In genomic region chr6:102833151-102833550, GRCm38 (mm10) we compare ENCODE assay signal across 15 mouse cellular contexts.
DNase-seq lines count a peak whose midpoint lies in the region; ATAC-seq and TF ChIP-seq lines count a peak whose summit lies in the region.
"Had no signal": no experiment of that assay in that cellular context is flagged by ENCODE, and none has a peak within 500 bp of the region (broad histone marks: within the 10 kb centered on the region; RNA-seq: fewer than 3 reads in every experiment).

No protein-coding gene starts in this region.

- no peaks in the 10 kb centered on the region for H3K27me3 ChIP-seq in embryonic facial prominence, embryonic 11.5 days (ENCODE audit: control insufficient read depth, insufficient read depth, low read length)
- H3K27me3 ChIP-seq in embryonic facial prominence, embryonic 10.5 days (replicated peaks; ENCODE audit: low read depth, poor library complexity, severe bottlenecking), result no peaks in the 10 kb centered on the region
- H3K27me3 ChIP-seq in forebrain, embryonic 10.5 days (ENCODE audit: poor library complexity, severe bottlenecking), result no peaks in the 10 kb centered on the region
- no peaks in the 10 kb centered on the region for H3K27me3 ChIP-seq in hindbrain, embryonic 16.5 days (replicated peaks; ENCODE audit: control insufficient read depth, insufficient read depth, low read length)
- no peaks in the 10 kb centered on the region for H3K27me3 ChIP-seq in midbrain, postnatal 0 days (ENCODE audit: insufficient read depth, low read length)
- no peaks in the 10 kb centered on the region for H3K27me3 ChIP-seq in cerebellum, adult 2 months (ENCODE audit: control insufficient read depth, insufficient read depth, low read length)
- H3K27me3 ChIP-seq: CH12.LX; heart, embryonic 15.5 days; kidney, embryonic 15.5 days; limb, embryonic 15.5 days; megakaryocyte, embryonic 14.5 days; Patski had no signal

- DNase-seq in embryonic facial prominence, embryonic 11.5 days (ENCODE audit: low spot score), result peak; percentile 10
- DNase-seq in embryonic facial prominence, embryonic 10.5 days (ENCODE audit: low spot score), result no peak
- peak; percentile 26 for DNase-seq in forebrain, embryonic 10.5 days (ENCODE audit: extremely low spot score, low spot score)
- peak; percentile 67 for DNase-seq in midbrain, postnatal 0 days (ENCODE audit: low spot score)
- no peak for DNase-seq in cerebellum, adult 11 months
- DNase-seq in cerebellum, adult 2 months, result no peak
- DNase-seq in testis, postnatal 10 days (ENCODE audit: low spot score), result no peak
- DNase-seq: adrenal gland, adult 2 months had no signal

- no peaks in the 10 kb centered on the region for H3K4me1 ChIP-seq in embryonic facial prominence, embryonic 11.5 days (ENCODE audit: control insufficient read depth, insufficient read depth, low read length)
- H3K4me1 ChIP-seq in embryonic facial prominence, embryonic 10.5 days, result no peaks in the 10 kb centered on the region
- H3K4me1 ChIP-seq in forebrain, embryonic 10.5 days, result peaks cover 16% of the 10 kb centered on the region
- no peaks in the 10 kb centered on the region for H3K4me1 ChIP-seq in hindbrain, embryonic 16.5 days (ENCODE audit: control insufficient read depth, insufficient read depth, low read depth, low read length)
- no peaks in the 10 kb centered on the region for H3K4me1 ChIP-seq in midbrain, postnatal 0 days (ENCODE audit: insufficient read depth, low read length)
- no peaks in the 10 kb centered on the region for H3K4me1 ChIP-seq in cerebellum, adult 2 months (ENCODE audit: control insufficient read depth, insufficient read depth, low read length)
- H3K4me1 ChIP-seq: heart, embryonic 15.5 days; kidney, embryonic 15.5 days; limb, embryonic 15.5 days; megakaryocyte, embryonic 14.5 days had no signal

- no peak for TF ChIP-seq CTCF in midbrain, postnatal 0 days (IDR thresholded peaks at IDR 0.05)
- TF ChIP-seq CTCF in cerebellum, adult 2 months (IDR thresholded peaks at IDR 0.05; ENCODE audit: borderline replicate concordance, insufficient read depth, low read depth, low read length), result no peak

- H3K36me3 ChIP-seq in embryonic facial prominence, embryonic 11.5 days (replicated peaks; ENCODE audit: control insufficient read depth, insufficient read depth, low read depth, low read length), result no peaks in the 10 kb centered on the region
- no peaks in the 10 kb centered on the region for H3K36me3 ChIP-seq in embryonic facial prominence, embryonic 10.5 days (replicated peaks)
- no peaks in the 10 kb centered on the region for H3K36me3 ChIP-seq in forebrain, embryonic 10.5 days (replicated peaks)
- no peaks in the 10 kb centered on the region for H3K36me3 ChIP-seq in hindbrain, embryonic 16.5 days (ENCODE audit: control insufficient read depth, insufficient read depth, low read length)
- H3K36me3 ChIP-seq in midbrain, postnatal 0 days (ENCODE audit: insufficient read depth, low read length), result no peaks in the 10 kb centered on the region
- H3K36me3 ChIP-seq: heart, embryonic 15.5 days; kidney, embryonic 15.5 days; limb, embryonic 15.5 days had no signal

- ATAC-seq in embryonic facial prominence, embryonic 11.5 days (replicated peaks; ENCODE audit: insufficient number of reproducible peaks, low FRiP score, low TSS enrichment, low read depth), result no peak
- ATAC-seq in hindbrain, embryonic 16.5 days, result peak; percentile 69
- 0 out of 2 replicates have a peak, but pooled peaks have one; percentile 27 for ATAC-seq in midbrain, postnatal 0 days (ENCODE audit: low FRiP score)
- ATAC-seq: Patski had no signal

- WGBS in embryonic facial prominence, embryonic 11.5 days, result 26% methylated on average over 2 of the region's 2 CpGs
- WGBS in embryonic facial prominence, embryonic 10.5 days, result 25% methylated on average over 2 of the region's 2 CpGs
- WGBS in forebrain, embryonic 10.5 days, result 12% methylated on average over 2 of the region's 2 CpGs
- 6% methylated on average over 2 of the region's 2 CpGs for WGBS in hindbrain, embryonic 16.5 days
- WGBS in midbrain, postnatal 0 days, result 10% methylated on average over 2 of the region's 2 CpGs
- 13% methylated on average over 2 of the region's 2 CpGs for WGBS in cerebellum, adult 2 months

- no peak overlapping the region for H3K27ac ChIP-seq in embryonic facial prominence, embryonic 11.5 days (replicated peaks; ENCODE audit: low read depth, low read length)
- H3K27ac ChIP-seq in embryonic facial prominence, embryonic 10.5 days (replicated peaks), result no peak overlapping the region
- no peak overlapping the region for H3K27ac ChIP-seq in forebrain, embryonic 10.5 days
- H3K27ac ChIP-seq in hindbrain, embryonic 16.5 days (ENCODE audit: low read depth, low read length), result no peak overlapping the region
- no peak overlapping the region for H3K27ac ChIP-seq in midbrain, postnatal 0 days (ENCODE audit: low read depth, low read length)
- H3K27ac ChIP-seq in cerebellum, adult 2 months (ENCODE audit: insufficient read depth, low read length), result no peak overlapping the region
- H3K27ac ChIP-seq: heart, embryonic 15.5 days; kidney, embryonic 15.5 days; limb, embryonic 15.5 days had no signal

- H3K4me3 ChIP-seq in embryonic facial prominence, embryonic 11.5 days (ENCODE audit: low read depth, low read length), result no peak overlapping the region
- no peak overlapping the region for H3K4me3 ChIP-seq in embryonic facial prominence, embryonic 10.5 days
- H3K4me3 ChIP-seq in forebrain, embryonic 10.5 days, result no peak overlapping the region
- H3K4me3 ChIP-seq in hindbrain, embryonic 16.5 days (ENCODE audit: low read length), result no peak overlapping the region
- H3K4me3 ChIP-seq in midbrain, postnatal 0 days (ENCODE audit: low read depth, low read length), result no peak overlapping the region
- no peak overlapping the region for H3K4me3 ChIP-seq in cerebellum, adult 2 months (replicated peaks; ENCODE audit: insufficient read depth, low read depth, low read length)
- H3K4me3 ChIP-seq: heart, embryonic 15.5 days; kidney, embryonic 15.5 days; limb, embryonic 15.5 days; megakaryocyte, embryonic 14.5 days had no signal

- H3K9ac ChIP-seq in embryonic facial prominence, embryonic 11.5 days (replicated peaks; ENCODE audit: low read length), result no peak overlapping the region
- no peak overlapping the region for H3K9ac ChIP-seq in hindbrain, embryonic 16.5 days (ENCODE audit: low read depth, low read length)
- no peak overlapping the region for H3K9ac ChIP-seq in midbrain, postnatal 0 days (replicated peaks; ENCODE audit: low read length, poor library complexity, severe bottlenecking)
- H3K9ac ChIP-seq: heart, embryonic 15.5 days; kidney, embryonic 15.5 days; limb, embryonic 15.5 days had no signal

- H3K4me2 ChIP-seq in embryonic facial prominence, embryonic 11.5 days (ENCODE audit: low read depth, low read length), result no peak overlapping the region
- no peak overlapping the region for H3K4me2 ChIP-seq in hindbrain, embryonic 16.5 days (ENCODE audit: low read length)
- no peak overlapping the region for H3K4me2 ChIP-seq in midbrain, postnatal 0 days (ENCODE audit: low read depth, low read length, poor library complexity, severe bottlenecking)
- H3K4me2 ChIP-seq: heart, embryonic 15.5 days; kidney, embryonic 15.5 days; limb, embryonic 15.5 days had no signal

- TF ChIP-seq POLR2A in cerebellum, adult 2 months (IDR thresholded peaks at IDR 0.05; ENCODE audit: borderline replicate concordance, insufficient read depth, low read length), result no peak

- H3K9me3 ChIP-seq in embryonic facial prominence, embryonic 11.5 days (replicated peaks; ENCODE audit: control insufficient read depth, low read length), result no peaks in the 10 kb centered on the region
- H3K9me3 ChIP-seq in embryonic facial prominence, embryonic 10.5 days, result no peaks in the 10 kb centered on the region
- H3K9me3 ChIP-seq in forebrain, embryonic 10.5 days, result no peaks in the 10 kb centered on the region; the same call in 1 of the 2 replicates
- H3K9me3 ChIP-seq in hindbrain, embryonic 16.5 days (ENCODE audit: control insufficient read depth, low read length), result no peaks in the 10 kb centered on the region
- H3K9me3 ChIP-seq in midbrain, postnatal 0 days (ENCODE audit: low read length), result no peaks in the 10 kb centered on the region
- H3K9me3 ChIP-seq: heart, embryonic 15.5 days; kidney, embryonic 15.5 days; limb, embryonic 15.5 days had no signal

Comparison
In these comparisons a context has a peak if more than half of its experiments do, and no peak if none do; other contexts are left out.
1. DNase-seq: peak in embryonic facial prominence, embryonic 11.5 days (single experiment), forebrain, embryonic 10.5 days (single experiment) and midbrain, postnatal 0 days (single experiment); none in embryonic facial prominence, embryonic 10.5 days (single experiment), cerebellum, adult 11 months (single experiment), cerebellum, adult 2 months (0 of 2) and testis, postnatal 10 days (single experiment).